Mouse (Mus musculus): Measurements from ENCODE around the gene Noto. TPM values are rescaled to one million over a fixed set of nuclear protein-coding genes. Genes with fewer than 3 reads are reported as not detected.
A peak's percentile ranks its signal among the peaks of the same experiment; 100 is the strongest.

Gene Noto
- polyA plus RNA-seq, 1 experiment = not detected

DNA sequence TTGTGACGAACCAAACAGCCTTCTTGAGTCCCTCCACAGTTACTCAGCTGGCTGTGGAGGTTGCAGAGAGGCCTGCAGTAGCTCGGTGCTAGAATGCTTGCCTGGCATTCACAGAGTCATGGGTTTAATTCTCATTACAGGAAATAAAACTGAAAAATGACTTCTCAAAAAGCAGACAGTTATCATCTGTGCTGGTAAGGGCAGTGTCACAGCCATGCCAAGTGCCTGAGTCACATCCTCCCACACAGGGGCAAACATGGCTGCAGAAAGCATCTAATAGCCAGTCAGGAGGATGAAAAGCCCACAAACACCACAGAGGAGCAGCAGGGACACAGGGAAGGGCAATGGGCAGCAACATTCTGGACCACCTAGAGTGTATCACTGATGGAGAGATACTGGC, 40.9 kb upstream of the Noto start:
- Histone ChIP-seq H3K4me1 (ENCODE audit: control insufficient read depth, insufficient read depth, low read length) (peaks cover 34% of the 10 kb centered on the region), H3K27ac (ENCODE audit: insufficient read depth, low read depth, low read length) (peak overlapping the region; percentile 3; the same call in 1 of the 2 replicates), H3K4me3 (ENCODE audit: insufficient read depth, low read length) (no peak overlapping the region)
- TF ChIP-seq POLR2A (IDR thresholded peaks at IDR 0.05; ENCODE audit: borderline replicate concordance, low read depth, low read length) = no peak
- TF ChIP-seq CTCF (IDR thresholded peaks at IDR 0.05; ENCODE audit: low read depth, low read length) = no peak

DNA sequence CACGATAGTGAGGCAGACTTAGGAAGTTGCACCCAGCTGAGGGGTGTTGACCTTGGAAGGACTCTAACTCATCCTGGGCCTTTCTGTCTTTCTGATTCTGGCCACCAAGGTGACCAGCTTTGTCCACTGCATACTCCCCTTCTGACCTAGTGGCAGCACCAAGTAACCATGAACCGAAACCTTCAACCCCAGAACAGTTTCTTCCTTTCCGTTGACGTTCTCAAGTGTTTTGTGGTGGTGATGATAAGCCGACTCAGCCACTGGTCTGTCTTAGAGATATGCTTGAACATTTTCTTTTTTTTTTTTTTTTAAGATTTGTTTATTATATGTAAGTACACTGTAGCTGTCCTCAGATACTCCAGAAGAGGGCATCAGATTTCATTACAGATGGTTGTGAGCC, 35.1 kb upstream of the Noto start:
- TF ChIP-seq POLR2A (IDR thresholded peaks at IDR 0.05; ENCODE audit: borderline replicate concordance, low read depth, low read length) = no peak
- no peak for TF ChIP-seq CTCF (IDR thresholded peaks at IDR 0.05; ENCODE audit: low read depth, low read length)
- H3K4me3 ChIP-seq (ENCODE audit: insufficient read depth, low read length) = no peak overlapping the region

DNA sequence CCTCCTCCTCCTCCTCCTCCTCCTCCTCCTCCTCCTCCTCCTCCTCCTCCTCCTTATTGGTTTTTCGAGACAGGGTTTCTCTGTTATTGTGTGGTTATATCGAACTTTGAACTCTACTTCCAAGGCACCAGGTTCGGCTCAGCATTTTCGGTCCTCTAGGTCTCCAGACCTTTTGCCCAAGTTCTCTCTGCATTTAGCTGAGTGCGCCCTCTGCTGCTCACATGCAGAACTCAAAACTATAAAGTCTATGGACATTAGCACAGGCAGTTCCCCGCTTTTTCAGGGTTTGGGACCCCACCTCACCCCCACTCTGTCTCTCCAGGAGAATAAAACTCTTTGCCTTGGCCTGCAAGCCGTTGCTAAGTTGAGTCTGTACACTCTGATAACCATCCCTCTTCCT, 31.9 kb upstream of the Noto start:
- H3K4me1 ChIP-seq (ENCODE audit: control insufficient read depth, insufficient read depth, low read length) = no peaks in the 10 kb centered on the region
- H3K27ac ChIP-seq (ENCODE audit: insufficient read depth, low read depth, low read length) = no peak overlapping the region
- TF ChIP-seq CTCF (IDR thresholded peaks at IDR 0.05; ENCODE audit: low read depth, low read length) (peak; percentile 47; the same call in 1 of the 2 replicates), POLR2A (IDR thresholded peaks at IDR 0.05; ENCODE audit: borderline replicate concordance, low read depth, low read length) (no peak)
- no peak overlapping the region for H3K4me3 ChIP-seq (ENCODE audit: insufficient read depth, low read length)

More for the DNA sequence above, 35.1 kb upstream of the Noto start:
- Histone ChIP-seq H3K27ac (ENCODE audit: insufficient read depth, low read depth, low read length) (no peak overlapping the region), H3K4me1 (ENCODE audit: control insufficient read depth, insufficient read depth, low read length) (no peaks in the 10 kb centered on the region)

DNA sequence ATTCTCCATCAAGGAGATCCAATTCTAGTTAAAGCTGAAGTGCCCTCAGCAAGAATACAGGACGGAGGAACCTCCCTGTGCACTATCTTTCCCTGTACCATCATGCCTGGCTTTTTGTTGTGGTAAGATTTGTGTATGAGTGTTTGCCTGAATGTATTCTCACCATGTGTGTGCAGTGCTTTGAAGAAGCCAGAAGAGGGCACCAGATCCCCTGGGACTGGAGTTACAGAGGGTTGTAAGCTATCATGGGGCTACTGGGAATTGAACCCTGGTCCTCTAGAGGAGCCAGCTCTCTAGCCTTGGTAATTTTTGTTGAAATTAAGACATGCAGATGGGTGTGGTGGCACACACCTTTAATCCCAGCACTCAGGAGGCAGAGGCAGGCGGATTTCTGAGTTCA, 28.3 kb upstream of the Noto start:
- TF ChIP-seq CTCF (IDR thresholded peaks at IDR 0.05; ENCODE audit: low read depth, low read length) (no peak), POLR2A (IDR thresholded peaks at IDR 0.05; ENCODE audit: borderline replicate concordance, low read depth, low read length) (no peak)
- no peak overlapping the region for H3K4me3 ChIP-seq (ENCODE audit: insufficient read depth, low read length)
- H3K27ac ChIP-seq (ENCODE audit: insufficient read depth, low read depth, low read length) = no peak overlapping the region
- H3K4me1 ChIP-seq (ENCODE audit: control insufficient read depth, insufficient read depth, low read length) = no peaks in the 10 kb centered on the region

DNA sequence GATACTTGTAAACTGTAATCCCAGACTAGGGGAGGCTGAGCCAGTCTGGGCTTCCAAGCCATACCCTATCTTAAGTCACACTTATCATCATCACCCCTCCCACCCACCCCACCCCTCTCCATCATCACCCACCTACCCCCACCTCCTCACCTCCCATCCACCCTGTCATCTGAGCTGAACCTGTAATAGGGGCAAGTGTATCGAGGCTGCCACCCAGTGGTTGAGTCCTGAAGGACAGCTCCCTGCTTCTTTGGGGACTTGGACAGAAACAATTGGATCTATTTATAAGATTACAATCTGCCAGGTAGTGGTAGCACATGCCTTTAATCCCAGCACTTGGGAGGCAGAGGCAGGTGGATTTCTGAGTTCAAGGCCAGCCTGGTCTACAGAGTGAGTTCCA, 26.5 kb upstream of the Noto start:
- Histone ChIP-seq H3K4me1 (ENCODE audit: control insufficient read depth, insufficient read depth, low read length) (no peaks in the 10 kb centered on the region), H3K4me3 (ENCODE audit: insufficient read depth, low read length) (no peak overlapping the region), H3K27ac (ENCODE audit: insufficient read depth, low read depth, low read length) (no peak overlapping the region)
- TF ChIP-seq CTCF (IDR thresholded peaks at IDR 0.05; ENCODE audit: low read depth, low read length) (peak; percentile 78), POLR2A (IDR thresholded peaks at IDR 0.05; ENCODE audit: borderline replicate concordance, low read depth, low read length) (no peak)

DNA sequence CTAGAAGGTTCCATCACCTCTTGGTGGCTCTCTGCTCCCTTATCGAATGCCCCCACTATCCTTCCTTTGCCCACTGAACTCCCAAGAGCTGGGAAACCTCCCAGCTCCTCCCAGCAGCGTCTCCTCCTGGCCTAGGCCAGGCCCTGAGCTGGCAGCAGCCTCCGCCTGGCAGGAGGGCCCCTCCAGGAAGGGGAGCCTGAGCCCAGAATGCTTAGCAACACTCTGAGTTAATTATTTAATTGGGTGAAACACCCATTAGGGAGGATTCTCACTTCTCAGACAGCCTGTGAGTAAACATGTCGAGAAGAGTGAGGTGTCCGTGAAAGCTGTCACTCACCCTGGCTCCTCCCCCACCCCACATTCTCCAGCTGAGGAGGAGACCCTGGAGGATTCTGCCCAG, 24.0 kb upstream of the Noto start:
- H3K4me3 ChIP-seq (ENCODE audit: insufficient read depth, low read length) = no peak overlapping the region
- H3K27ac ChIP-seq (ENCODE audit: insufficient read depth, low read depth, low read length) = no peak overlapping the region
- peaks cover 6% of the 10 kb centered on the region for H3K4me1 ChIP-seq (ENCODE audit: control insufficient read depth, insufficient read depth, low read length)
- TF ChIP-seq CTCF (IDR thresholded peaks at IDR 0.05; ENCODE audit: low read depth, low read length) (no peak), POLR2A (IDR thresholded peaks at IDR 0.05; ENCODE audit: borderline replicate concordance, low read depth, low read length) (no peak)

DNA sequence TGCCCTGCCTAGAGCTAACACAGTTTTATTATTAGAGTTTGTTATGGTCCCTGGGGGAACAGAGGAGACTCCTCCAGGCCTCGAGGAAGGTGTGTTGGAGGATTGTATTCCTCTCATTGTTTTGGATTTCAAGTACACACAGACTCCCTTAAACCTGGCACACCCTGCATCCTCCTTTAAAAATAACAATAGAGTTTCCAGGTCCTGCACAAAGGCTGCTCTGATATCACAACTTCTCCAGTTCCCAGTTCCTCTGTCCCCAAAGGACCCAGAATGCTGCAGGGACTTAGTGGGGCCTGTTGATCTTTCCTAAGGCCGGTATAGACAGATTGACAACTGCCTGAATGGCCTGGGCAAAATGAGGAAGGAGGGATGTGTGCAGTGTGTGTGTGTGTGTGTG, 21.1 kb upstream of the Noto start:
- Histone ChIP-seq H3K27ac (ENCODE audit: insufficient read depth, low read depth, low read length) (no peak overlapping the region), H3K4me3 (ENCODE audit: insufficient read depth, low read length) (no peak overlapping the region), H3K4me1 (ENCODE audit: control insufficient read depth, insufficient read depth, low read length) (peaks cover 6% of the 10 kb centered on the region)
- TF ChIP-seq CTCF (IDR thresholded peaks at IDR 0.05; ENCODE audit: low read depth, low read length) (no peak), POLR2A (IDR thresholded peaks at IDR 0.05; ENCODE audit: borderline replicate concordance, low read depth, low read length) (no peak)

DNA sequence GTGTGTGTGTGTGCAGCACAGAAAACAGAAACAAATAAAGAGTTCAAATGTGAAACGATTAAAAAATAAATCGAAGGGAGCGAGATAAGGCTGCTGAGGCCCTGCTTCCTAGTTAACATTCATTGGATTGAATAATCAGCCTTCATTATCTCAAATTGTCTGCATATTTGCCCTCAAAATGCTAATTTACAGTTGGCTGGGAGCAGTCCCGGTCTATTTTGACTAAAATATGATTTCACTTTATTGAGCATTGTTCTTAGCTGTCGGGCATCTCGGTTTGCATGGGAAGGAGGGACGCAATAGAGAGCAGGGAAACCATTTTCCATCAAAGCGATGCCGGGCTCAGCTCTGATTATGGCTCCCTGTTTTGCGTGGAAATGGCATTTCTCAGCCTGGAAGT, 20.6 kb upstream of the Noto start:
- no peak overlapping the region for H3K4me3 ChIP-seq (ENCODE audit: insufficient read depth, low read length)
- TF ChIP-seq POLR2A (IDR thresholded peaks at IDR 0.05; ENCODE audit: borderline replicate concordance, low read depth, low read length) (no peak), CTCF (IDR thresholded peaks at IDR 0.05; ENCODE audit: low read depth, low read length) (no peak)
- no peak overlapping the region for H3K27ac ChIP-seq (ENCODE audit: insufficient read depth, low read depth, low read length)
- H3K4me1 ChIP-seq (ENCODE audit: control insufficient read depth, insufficient read depth, low read length) = peaks cover 6% of the 10 kb centered on the region

DNA sequence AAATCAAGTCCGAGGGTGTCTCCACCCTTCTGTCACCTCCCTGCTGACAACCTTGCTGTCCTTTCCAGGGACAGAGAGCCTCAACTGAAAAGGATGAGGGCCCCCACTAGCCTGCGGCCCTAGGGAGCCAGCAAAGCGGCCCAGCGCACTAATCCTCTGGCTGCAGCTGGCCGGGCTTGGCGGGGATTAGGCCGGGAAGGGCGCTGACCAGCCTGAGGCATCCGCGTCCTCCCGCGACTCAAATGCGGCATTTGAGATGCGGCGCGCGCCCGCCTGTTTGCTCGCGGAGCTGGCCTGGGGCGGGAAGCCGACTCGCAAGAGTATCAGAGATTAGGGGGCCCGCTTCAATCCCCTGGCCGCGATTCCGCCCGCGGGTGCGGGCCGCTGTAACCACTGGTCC, 14.7 kb upstream of the Noto start:
- no peak overlapping the region for H3K27ac ChIP-seq (ENCODE audit: insufficient read depth, low read depth, low read length)
- H3K4me3 ChIP-seq (ENCODE audit: insufficient read depth, low read length) = no peak overlapping the region
- TF ChIP-seq POLR2A (IDR thresholded peaks at IDR 0.05; ENCODE audit: borderline replicate concordance, low read depth, low read length) (no peak), CTCF (IDR thresholded peaks at IDR 0.05; ENCODE audit: low read depth, low read length) (no peak)
- H3K4me1 ChIP-seq (ENCODE audit: control insufficient read depth, insufficient read depth, low read length) = no peaks in the 10 kb centered on the region

DNA sequence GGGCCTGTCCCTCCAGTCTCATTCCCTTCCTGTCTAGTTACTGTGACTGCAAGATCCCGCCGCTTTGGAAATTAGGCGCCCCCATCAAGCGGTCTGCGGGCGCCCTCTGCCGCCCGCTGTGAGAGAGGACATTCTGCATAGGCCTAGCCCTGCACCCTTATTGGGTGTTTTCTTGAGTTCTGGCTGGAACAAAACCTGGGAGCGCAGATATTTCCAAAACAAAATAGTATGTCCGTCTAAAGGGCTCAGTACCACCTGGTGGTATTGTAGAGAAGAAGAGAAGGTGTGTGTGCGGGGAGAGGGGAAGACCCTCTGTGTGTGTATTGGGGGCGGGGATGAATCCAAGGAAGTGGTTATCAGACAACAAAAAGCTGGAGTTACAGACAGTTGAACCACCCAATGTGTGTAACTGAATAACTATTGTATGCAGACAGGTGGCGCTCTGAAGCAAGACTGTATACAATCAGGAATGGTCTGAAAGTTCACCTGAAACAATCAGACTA, 12.9 kb upstream of the Noto start:
- no peak for TF ChIP-seq POLR2A (IDR thresholded peaks at IDR 0.05; ENCODE audit: borderline replicate concordance, low read depth, low read length)
- TF ChIP-seq CTCF (IDR thresholded peaks at IDR 0.05; ENCODE audit: low read depth, low read length) = peak; percentile 97
- Histone ChIP-seq H3K27ac (ENCODE audit: insufficient read depth, low read depth, low read length) (no peak overlapping the region), H3K4me3 (ENCODE audit: insufficient read depth, low read length) (no peak overlapping the region), H3K4me1 (ENCODE audit: control insufficient read depth, insufficient read depth, low read length) (no peaks in the 10 kb centered on the region)

DNA sequence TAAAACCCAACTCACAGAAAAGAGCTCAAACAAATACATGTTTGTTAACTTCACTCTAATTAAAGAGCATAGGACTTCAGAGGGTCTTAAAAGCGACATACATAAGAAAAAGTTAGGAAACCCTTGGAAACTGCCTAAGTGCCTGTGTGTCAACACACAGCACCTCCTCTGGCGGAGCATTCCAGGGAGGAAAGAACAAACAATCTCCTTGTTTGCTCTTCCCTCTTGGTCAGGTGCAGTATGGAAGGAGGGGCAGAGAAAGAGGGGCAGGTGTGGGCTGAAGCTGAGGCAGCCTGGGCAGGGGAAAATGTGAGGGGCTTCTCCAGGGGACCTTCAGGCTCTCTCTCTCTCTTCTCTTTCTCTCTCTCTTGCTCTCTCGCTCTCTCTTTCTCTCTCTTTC, 7.9 kb upstream of the Noto start:
- TF ChIP-seq POLR2A (IDR thresholded peaks at IDR 0.05; ENCODE audit: borderline replicate concordance, low read depth, low read length) = no peak
- no peak for TF ChIP-seq CTCF (IDR thresholded peaks at IDR 0.05; ENCODE audit: low read depth, low read length)
- Histone ChIP-seq H3K27ac (ENCODE audit: insufficient read depth, low read depth, low read length) (no peak overlapping the region), H3K4me1 (ENCODE audit: control insufficient read depth, insufficient read depth, low read length) (no peaks in the 10 kb centered on the region), H3K4me3 (ENCODE audit: insufficient read depth, low read length) (no peak overlapping the region)
